Mouse (Mus musculus): ENCODE measurements around the gene Haus7. TPM values are rescaled to one million over a fixed set of nuclear protein-coding genes. Genes with fewer than 3 reads are reported as not detected.
"Not testable (repeated sequence)": the region's sequence is repeated elsewhere in the genome, so short reads cannot be mapped to it uniquely, and the experiment has no call there.

Haus7 gene
- polyA plus RNA-seq (2014; fragmentation: Nextera tagmentation; extraction: Ambion mirVana): 95.0 and 99.5 TPM in 2 replicates

DNA sequence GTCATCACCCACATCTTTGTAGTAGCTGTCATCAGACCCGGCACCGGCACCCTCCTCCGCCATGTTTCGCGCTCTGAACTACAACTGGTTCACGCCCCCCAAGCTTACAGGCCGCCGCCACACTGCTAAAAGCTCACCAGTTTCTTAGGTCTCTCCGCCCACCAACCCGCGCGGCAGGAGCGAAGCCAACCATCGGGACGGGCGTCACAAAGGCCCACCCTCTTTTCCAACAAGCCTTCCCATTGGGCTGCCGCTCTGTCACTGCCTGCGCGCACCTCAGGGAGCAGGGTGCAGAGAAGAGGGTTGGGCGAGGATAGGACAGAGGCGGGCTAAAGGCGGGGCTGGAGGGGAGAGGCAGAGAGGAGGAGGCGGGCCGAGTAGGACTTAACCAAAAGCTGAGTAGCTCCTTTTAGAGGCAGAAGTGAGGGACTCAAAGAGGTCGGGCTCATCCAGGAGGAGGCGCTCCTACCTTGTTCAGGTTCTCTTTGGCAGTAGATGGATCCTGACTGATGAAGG is at the start of gene Haus7:
Haus7 (minus strand) TSS at position 168 of the 516 bp plus-strand sequence.
- no peaks in the 10 kb centered on the region for H3K27me3 ChIP-seq (ENCODE audit: control insufficient read depth, insufficient read depth, low read length)
- H3K9ac ChIP-seq (ENCODE audit: low read length): peak within 1 kb of the TSS; percentile 43; the same call in 1 of the 2 replicates
- ATAC-seq (ENCODE audit: insufficient number of reproducible peaks, low FRiP score, low TSS enrichment, low read depth) (peak; percentile 100), DNase-seq (ENCODE audit: low spot score) (peak; percentile 88)
- no peaks in the 10 kb centered on the region for H3K9me3 ChIP-seq (ENCODE audit: control insufficient read depth, low read length)
- H3K4me3 ChIP-seq (ENCODE audit: low read depth, low read length): peak within 1 kb of the TSS; percentile 51
- H3K4me2 ChIP-seq (ENCODE audit: low read depth, severe bottlenecking): peak within 1 kb of the TSS; percentile 54
- H3K36me3 ChIP-seq (ENCODE audit: control insufficient read depth, insufficient read depth, low read length): no peaks in the 10 kb centered on the region
- 15% methylated on average over 26 of the region's 26 CpGs for WGBS
- no peak within 1 kb of the TSS for H3K27ac ChIP-seq (replicated peaks; ENCODE audit: low read depth, low read length)
- no peaks in the 10 kb centered on the region for H3K4me1 ChIP-seq (ENCODE audit: control insufficient read depth, insufficient read depth, low read length)

DNA sequence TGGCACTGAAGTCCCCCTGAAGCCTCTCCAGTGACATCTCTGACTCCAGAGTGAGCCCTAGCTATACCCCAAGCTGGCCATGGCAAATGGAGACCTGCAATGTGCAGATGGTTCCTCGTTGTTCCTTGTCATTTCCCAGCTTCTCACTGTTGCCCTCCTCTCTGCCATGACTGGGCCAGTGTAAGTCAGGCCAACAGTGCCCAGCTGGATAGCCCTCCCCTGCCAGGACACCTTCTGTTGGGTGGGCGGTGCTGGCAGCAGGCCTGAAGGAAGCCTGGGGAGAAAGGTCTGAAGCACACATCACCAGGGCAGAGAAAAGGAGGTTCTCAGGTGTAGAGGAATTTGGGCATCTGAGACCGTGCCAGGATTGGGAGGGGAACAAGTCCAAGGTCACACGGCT is 47.7 kb upstream of the Haus7 start:
- DNase-seq (ENCODE audit: low spot score): no peak
- no peaks in the 10 kb centered on the region for H3K9me3 ChIP-seq (ENCODE audit: control insufficient read depth, low read length)
- H3K9ac ChIP-seq (ENCODE audit: low read length): no peak overlapping the region
- no peak overlapping the region for H3K4me3 ChIP-seq (ENCODE audit: low read depth, low read length)
- no peaks in the 10 kb centered on the region for H3K4me1 ChIP-seq (ENCODE audit: control insufficient read depth, insufficient read depth, low read length)
- no peak for ATAC-seq (ENCODE audit: insufficient number of reproducible peaks, low FRiP score, low TSS enrichment, low read depth)
- no peaks in the 10 kb centered on the region for H3K36me3 ChIP-seq (ENCODE audit: control insufficient read depth, insufficient read depth, low read length)
- no peak overlapping the region for H3K27ac ChIP-seq (replicated peaks; ENCODE audit: low read depth, low read length)
- no peak overlapping the region for H3K4me2 ChIP-seq (ENCODE audit: low read depth, severe bottlenecking)
- peaks cover 30% of the 10 kb centered on the region for H3K27me3 ChIP-seq (ENCODE audit: control insufficient read depth, insufficient read depth, low read length)
- WGBS: 78% methylated on average over 4 of the region's 4 CpGs

DNA sequence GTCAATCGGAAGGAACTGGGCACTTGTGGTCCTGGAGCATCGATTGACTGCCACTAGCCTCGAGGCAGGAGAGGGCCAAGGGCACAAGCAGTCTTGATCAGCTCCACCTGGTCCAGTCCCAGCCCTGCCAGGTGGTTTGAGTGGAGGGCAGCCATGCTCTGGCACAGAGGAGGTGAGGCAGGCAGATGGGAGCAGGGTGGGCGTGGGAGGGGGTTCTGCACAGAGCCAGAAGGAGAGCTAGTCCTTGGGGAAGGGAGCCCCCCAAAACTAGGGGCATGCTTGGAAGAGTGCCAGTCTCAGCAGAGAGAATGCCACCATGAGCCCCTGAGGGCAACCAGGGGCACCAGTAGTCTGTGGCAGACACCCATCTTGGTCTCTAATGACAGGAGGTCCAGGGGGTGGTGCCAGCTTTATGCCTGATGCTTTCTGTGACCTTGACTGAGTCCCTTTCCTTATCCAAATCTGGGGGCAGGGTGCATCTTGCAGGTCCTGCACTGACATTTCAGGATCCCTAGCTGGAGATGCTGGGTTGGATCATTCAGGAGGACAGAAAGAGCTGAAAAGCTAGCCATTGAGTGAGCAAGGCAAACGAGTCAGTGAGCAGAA is 46.4 kb upstream of the Haus7 start:
- H3K4me2 ChIP-seq (ENCODE audit: low read depth, severe bottlenecking): no peak overlapping the region
- DNase-seq (ENCODE audit: low spot score) (no peak), ATAC-seq (ENCODE audit: insufficient number of reproducible peaks, low FRiP score, low TSS enrichment, low read depth) (no peak)
- H3K9me3 ChIP-seq (ENCODE audit: control insufficient read depth, low read length): no peaks in the 10 kb centered on the region
- no peaks in the 10 kb centered on the region for H3K36me3 ChIP-seq (ENCODE audit: control insufficient read depth, insufficient read depth, low read length)
- peaks cover 30% of the 10 kb centered on the region for H3K27me3 ChIP-seq (ENCODE audit: control insufficient read depth, insufficient read depth, low read length)
- no peak overlapping the region for H3K4me3 ChIP-seq (ENCODE audit: low read depth, low read length)
- no peak overlapping the region for H3K9ac ChIP-seq (ENCODE audit: low read length)
- H3K27ac ChIP-seq (replicated peaks; ENCODE audit: low read depth, low read length): no peak overlapping the region
- WGBS: 79% methylated on average over 5 of the region's 5 CpGs
- no peaks in the 10 kb centered on the region for H3K4me1 ChIP-seq (ENCODE audit: control insufficient read depth, insufficient read depth, low read length)

DNA sequence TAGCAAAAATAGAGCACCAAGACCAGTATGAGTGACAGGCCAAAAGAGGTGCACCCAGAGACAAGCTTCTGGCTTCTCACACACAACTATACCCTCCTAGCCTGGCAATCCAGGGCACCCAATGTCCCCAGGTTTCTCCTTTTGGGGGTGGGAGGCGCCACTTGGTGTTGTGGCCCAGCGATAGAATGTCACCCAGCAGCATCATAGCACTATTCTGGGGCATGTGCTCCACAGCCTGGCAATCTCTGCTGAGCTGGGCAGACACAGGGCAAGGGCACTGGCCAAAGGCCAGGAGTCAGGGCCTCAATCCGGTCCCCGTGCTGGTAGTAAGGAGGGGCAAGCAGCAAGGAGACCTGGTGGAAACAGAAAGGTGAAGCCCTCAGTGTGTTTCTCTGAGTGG is 37.9 kb upstream of the Haus7 start:
- DNase-seq (ENCODE audit: low spot score): no peak
- H3K27me3 ChIP-seq (ENCODE audit: control insufficient read depth, insufficient read depth, low read length): peaks cover 2% of the 10 kb centered on the region; the same call in 1 of the 2 replicates
- H3K27ac ChIP-seq (replicated peaks; ENCODE audit: low read depth, low read length): no peak overlapping the region
- H3K9me3 ChIP-seq (ENCODE audit: control insufficient read depth, low read length): no peaks in the 10 kb centered on the region
- WGBS: 86% methylated on average over 4 of the region's 4 CpGs
- no peak overlapping the region for H3K4me2 ChIP-seq (ENCODE audit: low read depth, severe bottlenecking)
- no peaks in the 10 kb centered on the region for H3K4me1 ChIP-seq (ENCODE audit: control insufficient read depth, insufficient read depth, low read length)
- H3K9ac ChIP-seq (ENCODE audit: low read length): no peak overlapping the region
- H3K4me3 ChIP-seq (ENCODE audit: low read depth, low read length): no peak overlapping the region
- no peaks in the 10 kb centered on the region for H3K36me3 ChIP-seq (ENCODE audit: control insufficient read depth, insufficient read depth, low read length)
- no peak for ATAC-seq (ENCODE audit: insufficient number of reproducible peaks, low FRiP score, low TSS enrichment, low read depth)

DNA sequence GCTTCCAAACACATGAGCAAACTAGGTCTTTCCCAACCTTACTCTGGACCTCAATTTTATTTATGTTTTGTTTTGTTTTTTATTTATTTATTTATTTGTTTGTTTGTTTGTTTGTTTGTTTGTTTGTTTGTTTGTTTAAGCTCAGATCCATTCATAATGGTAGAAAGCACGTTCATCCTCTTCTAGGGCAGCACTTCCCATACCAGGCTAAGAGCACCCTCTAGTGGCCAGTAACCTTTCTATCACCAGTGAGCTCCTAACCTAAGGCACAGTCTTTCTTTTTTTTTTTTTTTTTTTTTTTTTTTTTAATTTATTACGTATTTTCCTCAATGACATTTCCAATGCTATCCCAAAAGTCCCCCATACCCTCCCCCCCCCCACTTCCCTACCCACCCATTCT is 34.7 kb upstream of the Haus7 start:
- H3K4me3 ChIP-seq (ENCODE audit: low read depth, low read length); H3K9ac ChIP-seq (ENCODE audit: low read length); H3K36me3 ChIP-seq (ENCODE audit: control insufficient read depth, insufficient read depth, low read length); H3K4me2 ChIP-seq (ENCODE audit: low read depth, severe bottlenecking); H3K27me3 ChIP-seq (ENCODE audit: control insufficient read depth, insufficient read depth, low read length); ATAC-seq (ENCODE audit: insufficient number of reproducible peaks, low FRiP score, low TSS enrichment, low read depth); H3K4me1 ChIP-seq (ENCODE audit: control insufficient read depth, insufficient read depth, low read length); H3K9me3 ChIP-seq (ENCODE audit: control insufficient read depth, low read length); H3K27ac ChIP-seq (replicated peaks; ENCODE audit: low read depth, low read length): not testable (repeated sequence)
- peak; percentile 58 for DNase-seq (ENCODE audit: low spot score)
- 11% methylated on average over 1 of the region's 2 CpGs for WGBS

DNA sequence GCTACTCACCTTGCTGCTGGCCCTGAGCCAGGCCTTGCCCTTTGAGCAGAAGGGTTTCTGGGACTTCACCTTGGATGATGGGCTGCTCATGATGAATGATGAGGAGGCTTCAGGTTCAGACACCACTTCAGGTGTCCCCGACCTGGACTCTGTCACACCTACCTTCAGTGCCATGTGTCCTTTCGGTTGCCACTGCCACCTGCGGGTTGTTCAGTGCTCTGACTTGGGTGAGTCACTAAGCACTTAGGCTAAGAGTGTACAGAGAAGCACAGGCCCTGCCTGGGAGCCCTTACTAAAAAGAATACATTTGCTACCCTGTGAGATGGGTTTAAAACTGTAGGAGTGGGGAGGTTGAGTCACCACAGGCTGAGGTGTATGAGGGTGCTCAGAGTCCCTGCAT is 32.0 kb upstream of the Haus7 start:
- no peak overlapping the region for H3K9ac ChIP-seq (ENCODE audit: low read length)
- 87% methylated on average over 3 of the region's 3 CpGs for WGBS
- H3K27ac ChIP-seq (replicated peaks; ENCODE audit: low read depth, low read length): no peak overlapping the region
- DNase-seq (ENCODE audit: low spot score) (no peak), ATAC-seq (ENCODE audit: insufficient number of reproducible peaks, low FRiP score, low TSS enrichment, low read depth) (no peak)
- no peak overlapping the region for H3K4me3 ChIP-seq (ENCODE audit: low read depth, low read length)
- H3K9me3 ChIP-seq (ENCODE audit: control insufficient read depth, low read length): no peaks in the 10 kb centered on the region
- no peak overlapping the region for H3K4me2 ChIP-seq (ENCODE audit: low read depth, severe bottlenecking)
- H3K27me3 ChIP-seq (ENCODE audit: control insufficient read depth, insufficient read depth, low read length): no peaks in the 10 kb centered on the region
- H3K36me3 ChIP-seq (ENCODE audit: control insufficient read depth, insufficient read depth, low read length): no peaks in the 10 kb centered on the region
- H3K4me1 ChIP-seq (ENCODE audit: control insufficient read depth, insufficient read depth, low read length): no peaks in the 10 kb centered on the region

DNA sequence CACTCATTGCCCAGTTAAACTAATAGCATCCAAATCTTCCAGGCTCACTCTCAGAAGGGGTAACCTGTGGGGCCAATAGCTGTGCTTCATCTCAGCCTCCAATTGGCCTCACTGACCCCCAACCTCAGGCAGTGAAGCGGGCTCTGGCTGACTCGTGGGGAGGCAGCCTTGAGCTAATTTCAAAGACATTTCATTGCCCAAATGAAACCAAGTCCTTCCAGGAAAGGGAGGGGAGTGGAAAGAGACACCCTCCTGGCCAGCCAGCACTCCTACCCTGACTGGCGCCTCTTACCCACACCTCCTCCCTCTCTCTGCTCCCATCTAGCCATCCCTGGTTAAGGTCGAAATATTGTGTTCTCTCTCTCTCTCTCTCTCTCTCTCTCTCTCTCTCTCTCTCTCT is 31.3 kb upstream of the Haus7 start:
- 64% methylated on average over 4 of the region's 4 CpGs for WGBS
- H3K9me3 ChIP-seq (ENCODE audit: control insufficient read depth, low read length): no peaks in the 10 kb centered on the region
- H3K4me1 ChIP-seq (ENCODE audit: control insufficient read depth, insufficient read depth, low read length): no peaks in the 10 kb centered on the region
- H3K4me3 ChIP-seq (ENCODE audit: low read depth, low read length): no peak overlapping the region
- no peak overlapping the region for H3K9ac ChIP-seq (ENCODE audit: low read length)
- no peak for DNase-seq (ENCODE audit: low spot score)
- no peak overlapping the region for H3K4me2 ChIP-seq (ENCODE audit: low read depth, severe bottlenecking)
- no peak overlapping the region for H3K27ac ChIP-seq (replicated peaks; ENCODE audit: low read depth, low read length)
- no peaks in the 10 kb centered on the region for H3K27me3 ChIP-seq (ENCODE audit: control insufficient read depth, insufficient read depth, low read length)
- no peak for ATAC-seq (ENCODE audit: insufficient number of reproducible peaks, low FRiP score, low TSS enrichment, low read depth)
- H3K36me3 ChIP-seq (ENCODE audit: control insufficient read depth, insufficient read depth, low read length): no peaks in the 10 kb centered on the region

DNA sequence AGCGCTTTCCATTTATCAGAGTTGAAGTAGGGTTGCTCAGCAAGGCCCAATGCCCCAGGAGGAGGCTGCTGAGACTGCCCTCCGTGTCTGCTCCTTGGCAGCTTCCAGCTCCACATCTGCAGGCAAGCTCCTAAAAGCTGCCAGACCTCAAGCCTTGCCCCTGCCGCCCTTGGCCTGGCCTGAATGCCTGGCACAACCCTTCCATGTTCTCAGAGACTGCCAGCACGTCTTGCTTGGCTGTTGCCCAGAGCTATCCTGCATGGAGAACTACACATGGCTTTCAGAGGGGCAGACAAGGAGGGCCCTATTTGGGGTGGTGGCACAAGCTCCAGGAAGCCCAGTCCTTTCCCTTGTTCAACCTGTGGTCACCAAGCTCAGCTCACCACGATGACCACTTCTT is 28.1 kb upstream of the Haus7 start:
- WGBS: 84% methylated on average over 5 of the region's 5 CpGs
- H3K4me2 ChIP-seq (ENCODE audit: low read depth, severe bottlenecking): no peak overlapping the region
- H3K9ac ChIP-seq (ENCODE audit: low read length): no peak overlapping the region
- H3K27ac ChIP-seq (replicated peaks; ENCODE audit: low read depth, low read length): no peak overlapping the region
- H3K9me3 ChIP-seq (ENCODE audit: control insufficient read depth, low read length): no peaks in the 10 kb centered on the region
- no peaks in the 10 kb centered on the region for H3K36me3 ChIP-seq (ENCODE audit: control insufficient read depth, insufficient read depth, low read length)
- DNase-seq (ENCODE audit: low spot score) (no peak), ATAC-seq (ENCODE audit: insufficient number of reproducible peaks, low FRiP score, low TSS enrichment, low read depth) (no peak)
- H3K4me1 ChIP-seq (ENCODE audit: control insufficient read depth, insufficient read depth, low read length): 0 out of 2 replicates have a peak, but pooled peaks cover 3% of the 10 kb centered on the region
- H3K27me3 ChIP-seq (ENCODE audit: control insufficient read depth, insufficient read depth, low read length): no peaks in the 10 kb centered on the region
- H3K4me3 ChIP-seq (ENCODE audit: low read depth, low read length): no peak overlapping the region

DNA sequence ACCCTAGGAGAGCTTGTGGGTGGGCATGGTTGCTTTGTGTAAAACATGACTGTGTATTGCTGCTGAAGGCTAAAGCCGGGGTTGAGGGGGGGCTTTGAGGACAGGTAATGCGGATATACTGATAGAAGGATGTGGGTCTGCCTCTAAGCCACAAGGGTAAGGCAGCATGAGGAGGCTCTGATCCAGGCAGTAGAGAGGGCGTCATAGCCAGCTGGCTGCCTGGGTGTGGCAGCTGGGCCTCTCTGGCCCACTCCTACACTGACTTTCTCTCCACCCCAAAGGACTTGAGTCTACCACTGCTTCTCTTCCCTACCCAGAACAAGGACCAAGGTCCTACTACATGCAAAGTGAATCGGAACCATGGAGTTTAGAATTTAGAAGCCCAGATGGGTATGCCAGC is 26.0 kb upstream of the Haus7 start:
- H3K9ac ChIP-seq (ENCODE audit: low read length): no peak overlapping the region
- no peaks in the 10 kb centered on the region for H3K36me3 ChIP-seq (ENCODE audit: control insufficient read depth, insufficient read depth, low read length)
- no peak overlapping the region for H3K27ac ChIP-seq (replicated peaks; ENCODE audit: low read depth, low read length)
- H3K27me3 ChIP-seq (ENCODE audit: control insufficient read depth, insufficient read depth, low read length): no peaks in the 10 kb centered on the region
- no peak overlapping the region for H3K4me3 ChIP-seq (ENCODE audit: low read depth, low read length)
- DNase-seq (ENCODE audit: low spot score): no peak
- ATAC-seq (ENCODE audit: insufficient number of reproducible peaks, low FRiP score, low TSS enrichment, low read depth): no peak
- peaks cover 6% of the 10 kb centered on the region; the same call in 1 of the 2 replicates for H3K4me1 ChIP-seq (ENCODE audit: control insufficient read depth, insufficient read depth, low read length)
- H3K9me3 ChIP-seq (ENCODE audit: control insufficient read depth, low read length): no peaks in the 10 kb centered on the region
- H3K4me2 ChIP-seq (ENCODE audit: low read depth, severe bottlenecking): no peak overlapping the region
- WGBS: 92% methylated on average over 4 of the region's 4 CpGs
